Mouse (Mus musculus): ENCODE measurements around the gene Gm6803.
"Not testable (repeated sequence)": the region's sequence is repeated elsewhere in the genome, so short reads cannot be mapped to it uniquely, and the experiment has no call there.

DNA sequence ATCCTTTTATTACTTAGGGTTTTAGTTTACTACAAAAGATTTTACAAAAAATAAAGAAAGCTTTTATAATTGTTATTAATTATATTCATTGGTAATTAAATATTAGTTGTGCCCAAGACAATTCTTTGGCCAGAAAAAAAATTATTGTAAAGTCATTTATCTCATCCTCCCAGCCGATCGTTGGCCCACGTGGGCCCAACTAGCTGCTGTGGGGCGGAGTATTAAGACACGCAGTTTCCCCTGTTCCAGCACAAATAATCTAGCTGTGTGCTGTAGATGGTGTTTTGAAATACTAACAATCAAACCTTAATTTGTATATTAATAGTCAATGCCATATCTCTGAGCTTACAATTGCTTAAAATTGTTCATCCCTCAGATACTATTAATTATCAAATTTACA, 13.7 kb upstream of the Gm6803 start:
- TF ChIP-seq EP300, CTCF (IDR thresholded peaks at IDR 0.05; ENCODE audit: low read depth): not testable (repeated sequence)
